Mouse (Mus musculus): ENCODE data around the gene Antxr1.
A peak's percentile ranks its signal among the peaks of the same experiment; 100 is the strongest.

The Antxr1 gene

DNA sequence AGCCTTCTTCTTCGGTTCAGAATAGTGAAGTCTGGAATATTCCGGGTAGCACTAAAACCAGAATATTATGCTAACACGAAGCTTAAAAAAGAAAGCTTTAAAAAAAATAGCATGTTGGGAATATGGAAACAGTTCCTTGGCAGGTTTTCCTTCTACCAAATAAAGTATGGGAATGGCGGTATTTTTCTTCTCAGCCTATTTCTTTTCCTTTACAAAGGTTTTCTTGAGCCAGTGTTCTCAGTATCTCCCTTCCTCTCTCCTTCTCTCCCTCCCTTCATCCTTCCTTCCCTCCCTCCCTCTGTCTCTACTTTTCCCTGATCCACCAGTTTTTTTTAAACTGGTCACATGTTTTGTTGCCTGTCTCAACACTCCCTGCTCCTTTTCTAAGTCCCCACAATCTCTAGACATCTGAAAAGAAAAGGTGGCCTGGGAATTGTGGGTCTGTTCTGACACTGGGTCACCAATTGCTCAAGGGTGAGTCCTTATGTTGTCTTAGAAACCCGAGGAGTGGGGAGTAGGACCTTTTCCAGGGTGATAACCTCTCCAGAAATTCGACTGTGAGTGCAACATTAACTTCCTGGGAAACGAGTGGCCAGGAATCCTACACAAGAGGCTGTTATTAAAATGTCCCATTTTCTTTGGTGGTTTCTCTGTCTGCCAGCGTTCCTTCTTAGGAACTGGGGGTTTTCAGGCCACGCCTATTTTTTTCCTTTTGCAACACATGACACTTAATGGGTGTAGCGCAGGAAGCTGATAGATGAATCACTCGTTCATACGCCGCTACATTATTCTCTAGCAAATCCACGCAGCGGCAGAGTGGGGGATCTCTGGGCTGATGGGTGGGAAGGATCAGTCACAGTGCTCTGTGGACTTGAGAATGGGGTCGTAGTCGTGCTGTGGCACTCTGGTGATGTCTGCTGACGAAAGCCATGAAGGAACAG is 42.4 kb downstream of the Antxr1 start:
- no peak for DNase-seq (ENCODE audit: low spot score)

GRCm38 (mm10) chr6:87287251-87287650 is 48.4 kb downstream of the Antxr1 start:
- DNase-seq (ENCODE audit: low spot score) = no peak

GRCm38 (mm10) chr6:87285365-87285749 is 50.3 kb downstream of the Antxr1 start:
- DNase-seq (ENCODE audit: low spot score) = no peak

DNA sequence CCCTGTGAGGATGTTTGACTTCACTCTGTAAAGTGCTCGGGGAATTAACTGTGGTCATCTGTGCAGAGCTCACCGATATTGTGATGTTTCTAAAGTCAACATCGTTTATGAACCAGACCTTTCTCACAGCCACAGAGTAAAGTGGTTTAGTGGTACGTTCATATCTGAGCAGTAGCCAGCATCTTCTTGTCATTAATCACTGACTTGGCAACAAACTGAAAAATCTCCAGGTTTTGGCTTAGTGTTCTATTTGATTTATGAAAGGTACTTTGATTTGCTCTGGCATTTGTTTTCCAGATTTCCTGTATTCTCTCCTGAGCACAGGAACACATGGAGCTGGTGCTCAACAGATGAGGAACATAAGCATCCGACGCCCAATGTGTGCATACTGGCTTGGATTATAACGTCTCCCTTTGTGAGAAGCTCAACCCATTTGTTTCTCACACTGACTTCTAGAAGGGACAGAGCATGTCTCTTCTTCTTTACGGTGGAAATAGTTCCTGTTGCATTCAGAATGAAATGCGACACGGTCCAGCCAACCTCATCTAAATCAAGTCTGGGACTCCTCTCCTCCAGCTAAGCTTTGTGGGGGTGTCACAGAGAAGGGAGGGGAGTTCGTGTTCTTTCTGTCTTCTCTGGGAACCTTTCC is 50.8 kb downstream of the Antxr1 start:
- peak; percentile 17 for DNase-seq (ENCODE audit: low spot score)

- peak; percentile 56 for DNase-seq (ENCODE audit: low spot score)
Measured at GRCm38 (mm10) chr6:87282346-87282781, 53.3 kb downstream of the Antxr1 start.

DNA sequence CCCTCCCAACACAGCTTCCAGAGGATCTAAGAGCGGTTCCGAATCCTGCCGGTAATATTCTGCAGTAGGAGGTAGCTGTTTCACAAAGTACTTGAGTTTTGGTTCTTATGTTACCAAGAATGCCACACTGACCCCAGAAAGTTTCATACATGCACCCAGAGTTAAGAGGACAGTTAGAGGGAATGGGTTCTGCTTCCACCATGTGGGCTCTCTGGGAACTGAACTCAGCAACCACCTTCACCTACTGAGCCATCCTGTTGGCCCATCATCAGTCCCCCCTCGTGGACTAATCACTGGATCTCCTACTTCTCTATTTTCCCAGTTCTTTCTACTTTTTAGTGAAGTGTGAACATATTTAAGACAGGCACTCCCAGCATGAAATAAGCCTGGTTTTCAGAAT is 53.9 kb downstream of the Antxr1 start:
- no peak for DNase-seq (ENCODE audit: low spot score)

DNA sequence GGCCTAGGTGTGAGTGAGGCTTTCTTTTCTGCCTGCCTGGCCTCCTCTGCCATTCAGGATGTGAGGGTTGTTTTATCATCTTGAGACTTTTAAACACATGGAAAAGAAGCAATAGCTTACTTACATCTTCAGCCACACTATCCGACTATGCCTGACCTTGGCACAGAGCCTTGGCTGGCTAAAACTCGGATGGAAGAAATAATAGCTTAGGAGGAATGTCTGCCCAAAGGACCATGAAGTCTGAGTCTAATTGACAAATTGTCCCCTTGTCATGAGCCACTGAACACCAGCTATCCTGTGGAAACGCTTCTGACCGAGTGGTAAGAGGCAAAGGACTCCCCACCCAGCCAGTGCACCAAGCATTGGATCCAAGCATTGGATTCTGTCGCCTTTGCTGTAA is 57.5 kb downstream of the Antxr1 start:
- no peak for DNase-seq (ENCODE audit: low spot score)

- DNase-seq (ENCODE audit: low spot score) = peak; percentile 84
Measured at GRCm38 (mm10) chr6:87277527-87277926, 58.1 kb downstream of the Antxr1 start.

GRCm38 (mm10) chr6:87276941-87277340 is 58.7 kb downstream of the Antxr1 start:
- DNase-seq (ENCODE audit: low spot score) = no peak

GRCm38 (mm10) chr6:87274779-87275178 is 60.8 kb downstream of the Antxr1 start:
- no peak for DNase-seq (ENCODE audit: low spot score)

- no peak for DNase-seq (ENCODE audit: low spot score)
Measured at GRCm38 (mm10) chr6:87273791-87274190, 61.8 kb downstream of the Antxr1 start.

GRCm38 (mm10) chr6:87273141-87273540 is 62.5 kb downstream of the Antxr1 start:
- DNase-seq (ENCODE audit: low spot score) = no peak

DNA sequence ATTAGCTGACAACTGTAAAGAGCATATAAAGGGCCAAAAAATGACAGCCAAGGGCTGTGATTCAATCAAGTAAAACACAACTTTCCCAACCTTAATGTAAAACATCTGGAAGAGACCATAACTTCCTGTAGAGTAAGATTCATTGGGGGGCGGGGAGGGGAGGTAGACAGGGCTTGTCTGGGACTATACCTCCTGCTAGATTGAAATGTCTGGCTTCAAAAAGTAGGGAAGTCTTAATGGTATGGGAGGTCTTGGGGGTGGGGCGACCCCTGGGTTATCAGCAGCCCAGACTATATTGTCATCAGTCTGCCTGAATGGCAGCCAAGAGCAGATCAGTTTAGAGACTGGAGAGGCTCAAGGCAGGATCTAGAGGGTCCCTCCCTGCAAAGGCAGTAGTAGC is 63.4 kb downstream of the Antxr1 start:
- no peak for DNase-seq (ENCODE audit: low spot score)

DNA sequence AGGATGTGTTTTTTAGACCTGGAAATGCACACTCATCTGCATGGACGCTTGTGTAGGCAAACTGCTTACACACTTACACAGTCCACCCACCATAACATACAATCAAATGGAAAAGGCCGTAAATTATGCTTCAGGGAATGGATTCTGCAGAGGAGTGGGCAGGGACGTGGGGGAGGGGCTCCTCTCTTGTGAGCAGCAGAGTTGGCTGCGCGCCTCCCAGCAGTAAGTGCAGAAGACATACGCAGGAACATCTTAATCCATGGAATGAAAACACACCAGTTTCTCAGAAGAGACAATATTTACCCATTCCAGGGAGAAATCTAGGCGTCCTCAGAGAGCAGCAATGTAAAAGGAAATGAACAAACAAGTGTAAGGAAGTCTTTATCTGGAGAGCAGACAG is 65.2 kb downstream of the Antxr1 start:
- peak; percentile 17 for DNase-seq (ENCODE audit: low spot score)

GRCm38 (mm10) chr6:87269950-87270349 is 65.7 kb downstream of the Antxr1 start:
- DNase-seq (ENCODE audit: low spot score) = no peak

- DNase-seq (ENCODE audit: low spot score) = no peak
Measured at GRCm38 (mm10) chr6:87262666-87263065, 73.0 kb downstream of the Antxr1 start.

GRCm38 (mm10) chr6:87258976-87259375 is 76.6 kb downstream of the Antxr1 start:
- peak; percentile 46 for DNase-seq (ENCODE audit: low spot score)

- DNase-seq (ENCODE audit: low spot score) = no peak
Measured at GRCm38 (mm10) chr6:87257981-87258775, 77.4 kb downstream of the Antxr1 start.

DNA sequence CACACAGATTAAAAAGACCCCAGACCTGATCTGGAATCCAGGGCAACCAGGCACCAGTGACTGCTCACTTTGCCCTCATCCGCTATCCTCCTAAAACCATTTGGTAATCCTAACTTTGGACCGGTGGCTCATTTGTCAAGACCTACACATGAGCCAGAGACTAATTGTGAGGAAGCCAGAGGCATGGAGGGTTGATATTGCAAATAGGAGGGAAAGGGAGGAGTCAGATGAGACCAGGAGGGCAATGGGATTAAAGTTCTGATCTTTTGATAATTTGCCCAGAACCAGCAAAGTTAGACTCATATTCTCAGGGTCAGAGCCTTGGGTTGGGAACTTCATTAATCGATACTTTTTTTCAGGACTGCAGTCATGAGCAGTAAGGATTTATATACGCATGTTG is 78.2 kb downstream of the Antxr1 start:
- DNase-seq (ENCODE audit: low spot score) = no peak

DNA sequence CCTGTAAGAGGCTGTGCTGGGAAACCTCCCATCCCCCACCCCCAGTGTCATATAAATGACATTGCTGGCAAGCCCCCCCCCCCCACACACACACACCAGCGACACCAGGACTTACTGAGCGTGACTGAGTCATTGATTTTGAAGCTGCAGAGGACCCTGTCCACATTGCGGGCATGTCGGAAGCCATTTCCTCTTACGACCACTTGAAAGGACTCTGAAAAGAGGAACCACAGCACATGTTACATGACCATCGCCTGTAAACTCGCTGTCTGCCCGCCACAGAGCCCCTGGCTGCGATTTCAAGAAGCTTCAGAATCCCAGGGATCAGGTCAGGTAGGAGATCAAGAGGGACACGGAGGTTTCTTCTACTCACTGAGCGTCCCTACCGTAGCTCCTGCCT is 80.0 kb downstream of the Antxr1 start:
- DNase-seq (ENCODE audit: low spot score) = no peak

- peak; percentile 63 for DNase-seq (ENCODE audit: low spot score)
Measured at GRCm38 (mm10) chr6:87254756-87255155, 80.9 kb downstream of the Antxr1 start.

DNA sequence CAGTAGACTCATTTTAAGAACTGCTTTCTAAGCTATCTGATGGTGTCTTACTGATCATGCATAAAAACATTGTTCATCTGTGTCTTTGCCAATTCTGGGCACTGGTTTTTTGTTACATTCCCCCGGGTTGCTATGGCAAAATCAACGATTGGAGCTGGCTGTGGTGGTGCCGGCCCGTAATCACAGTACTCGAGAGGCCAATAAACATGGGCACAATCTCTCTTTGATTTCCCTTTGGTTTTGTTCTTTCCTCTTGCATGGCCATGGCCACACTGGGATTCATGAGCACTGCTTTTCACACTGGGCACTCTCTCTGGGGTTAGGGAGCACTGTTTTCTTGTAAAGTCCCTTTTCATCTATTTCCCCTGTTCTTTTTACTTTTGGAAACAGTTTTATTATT is 83.9 kb downstream of the Antxr1 start:
- DNase-seq (ENCODE audit: low spot score) = no peak

- DNase-seq (ENCODE audit: low spot score) = no peak
Measured at GRCm38 (mm10) chr6:87250701-87251100, 84.9 kb downstream of the Antxr1 start.

Data from MN1 (cell line).